Mouse (Mus musculus) olfactory bulb, adult 2 months (tissue): ENCODE measurements around the gene Por.

Source experiments
- CTCF ChIP-seq: fragments of 200-500 bp; IDR thresholded peaks from 2 replicates; pipeline ENCODE4 v1.5.1; 2012; ENCODE audit warnings: low read depth, mild to moderate bottlenecking, low read length, moderate library complexity; ENCODE audit not compliant: insufficient read depth
- POLR2A ChIP-seq: fragments of 200-500 bp; IDR thresholded peaks from 2 replicates; pipeline ENCODE4 v1.6.1; 2012; ENCODE audit warnings: mild to moderate bottlenecking, low read depth, low read length, moderate library complexity; ENCODE audit not compliant: insufficient read depth

DNA sequence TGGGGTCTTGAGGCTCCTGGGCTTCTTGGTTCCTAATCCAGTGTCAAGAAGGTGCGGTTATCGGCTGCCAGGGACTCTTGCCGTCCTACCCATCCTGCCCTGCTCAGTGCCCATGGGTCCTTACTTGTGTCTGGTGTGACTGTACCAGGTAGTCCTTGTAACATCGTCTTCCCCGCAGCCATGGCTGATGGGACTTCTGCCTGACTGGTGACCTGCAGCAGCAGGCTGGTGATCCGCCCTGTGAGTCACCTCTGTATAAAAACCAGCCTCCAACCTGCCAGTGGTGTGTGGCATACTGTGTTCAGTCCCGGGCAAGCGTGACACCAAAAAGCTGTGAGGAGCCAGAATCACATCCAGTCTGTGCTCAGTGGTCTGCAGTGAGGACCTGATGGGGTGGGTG is 26.0 kb upstream of the Por start:
- TF ChIP-seq POLR2A (no peak), CTCF (no peak)
